Mouse (Mus musculus) B cell, adult 2 months (primary cell): Measurements from ENCODE around the gene Dctpp1.
A peak's percentile ranks its signal among the peaks of the same experiment; 100 is the strongest.

Source experiments
- DNase-seq, 2 experiments: peaks; one replicate each; pipeline ENCODE4 v3.0.0; 2022

Dctpp1 gene

DNA sequence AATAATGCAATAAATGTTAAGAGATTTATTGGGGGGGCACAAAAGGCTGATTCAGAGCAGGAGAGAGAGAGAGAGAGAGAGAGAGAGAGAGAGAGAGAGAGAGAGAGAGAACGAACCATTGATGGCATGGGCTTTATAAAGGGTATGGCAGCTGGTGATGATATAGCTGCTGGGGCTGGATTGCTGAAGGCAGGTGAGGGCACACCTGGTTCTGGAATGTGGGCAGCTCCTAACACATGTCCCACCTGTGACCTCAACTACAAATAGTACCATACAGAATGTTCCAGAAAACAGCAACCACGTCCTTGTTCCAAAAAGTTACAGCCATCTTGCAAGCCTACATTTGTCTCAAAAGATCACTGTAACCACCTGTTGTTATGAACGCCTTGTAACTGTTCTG lies 29.1 kb downstream of the Dctpp1 start:
- no peak for DNase-seq

DNA sequence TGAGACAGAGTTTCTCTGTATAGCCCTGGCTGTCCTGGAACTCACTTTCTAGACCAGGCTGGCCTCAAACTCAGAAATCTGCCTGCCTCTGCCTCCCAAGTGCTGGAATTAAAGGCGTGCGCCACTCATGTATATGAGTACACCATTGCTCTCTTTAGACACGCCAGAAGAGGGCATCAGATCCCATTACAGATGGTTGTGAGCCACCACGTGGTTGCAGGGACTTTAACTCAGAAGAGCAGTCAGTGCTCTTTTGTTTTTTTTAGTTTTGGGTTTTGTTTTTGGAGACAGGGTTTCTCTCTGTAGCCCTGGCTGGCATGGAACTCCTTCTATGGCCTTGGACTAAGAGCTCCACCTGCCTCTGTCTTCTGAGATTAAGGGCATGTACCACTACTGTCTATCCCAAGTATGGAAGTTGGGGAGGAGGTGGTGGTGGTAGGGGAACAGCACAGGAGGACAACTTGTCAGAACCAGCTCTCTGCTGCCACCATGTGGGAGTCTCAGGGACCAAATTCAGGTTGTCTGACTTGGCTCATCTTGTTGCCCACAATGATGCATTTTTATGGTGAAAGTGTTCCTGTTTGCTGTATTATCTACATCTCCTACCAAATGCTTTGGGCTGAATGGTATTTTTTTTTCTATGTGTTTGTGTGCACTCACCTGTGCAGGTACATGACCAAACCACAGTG lies 31.8 kb downstream of the Dctpp1 start:
- DNase-seq: peak; percentile 88 to 90

DNA sequence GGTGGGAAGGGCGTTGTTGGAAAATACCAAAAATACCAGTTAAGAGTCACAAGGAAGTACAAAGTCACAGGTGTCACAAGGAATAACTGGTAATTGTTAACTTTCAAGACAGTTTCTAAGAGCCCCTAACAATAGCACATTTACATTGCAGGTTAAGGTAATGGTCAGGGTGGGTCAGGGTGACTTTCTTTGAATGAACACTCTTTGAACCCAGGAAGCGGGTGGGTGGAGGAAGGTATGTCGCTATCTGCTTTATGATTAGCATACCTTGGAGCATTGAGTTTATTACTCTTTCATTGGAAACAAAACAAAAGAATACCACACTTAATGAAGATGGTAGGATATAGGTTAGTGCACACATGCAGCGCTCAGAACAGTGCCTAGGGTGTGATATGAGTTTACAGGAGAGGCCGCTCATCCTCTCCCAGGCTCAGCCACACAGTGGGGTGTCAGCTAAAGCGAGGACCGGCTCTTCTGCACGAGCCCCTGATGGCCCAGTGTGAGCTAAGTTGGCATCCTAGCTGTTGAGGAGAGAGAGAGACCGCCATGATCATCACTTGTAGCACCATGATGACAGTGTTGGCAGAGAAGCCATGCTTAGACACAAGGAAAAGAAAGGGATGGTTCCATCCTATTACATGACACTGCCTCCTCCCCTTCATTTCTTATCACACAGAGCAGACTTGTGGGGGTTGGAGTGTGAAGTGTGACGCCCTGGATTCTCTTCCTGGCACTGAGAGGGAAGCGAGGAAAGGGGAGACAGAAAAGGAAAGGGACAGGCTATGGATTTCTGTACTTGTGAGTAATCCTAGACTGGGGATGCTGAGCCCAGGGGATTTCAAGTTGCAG lies 35.1 kb downstream of the Dctpp1 start:
- DNase-seq: no peak

DNA sequence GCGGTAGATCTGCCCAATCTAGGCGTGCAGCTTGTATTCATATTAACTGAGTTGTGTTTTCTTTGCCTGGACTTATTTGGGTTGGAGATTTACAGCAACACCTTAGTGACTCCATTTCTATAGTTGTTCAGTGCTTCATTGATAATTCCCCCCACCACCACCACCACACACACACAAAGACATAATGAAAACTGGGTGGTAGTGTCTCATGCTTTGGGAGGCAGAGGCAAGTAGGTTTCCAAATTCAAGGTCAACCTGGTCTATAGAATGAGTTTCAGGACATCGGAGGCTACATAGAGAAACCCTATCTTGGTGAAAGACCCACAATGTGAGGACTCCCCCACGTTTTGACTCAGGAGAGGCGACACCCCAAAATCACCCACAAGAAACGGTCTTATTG lies 35.9 kb downstream of the Dctpp1 start:
- no peak for DNase-seq

DNA sequence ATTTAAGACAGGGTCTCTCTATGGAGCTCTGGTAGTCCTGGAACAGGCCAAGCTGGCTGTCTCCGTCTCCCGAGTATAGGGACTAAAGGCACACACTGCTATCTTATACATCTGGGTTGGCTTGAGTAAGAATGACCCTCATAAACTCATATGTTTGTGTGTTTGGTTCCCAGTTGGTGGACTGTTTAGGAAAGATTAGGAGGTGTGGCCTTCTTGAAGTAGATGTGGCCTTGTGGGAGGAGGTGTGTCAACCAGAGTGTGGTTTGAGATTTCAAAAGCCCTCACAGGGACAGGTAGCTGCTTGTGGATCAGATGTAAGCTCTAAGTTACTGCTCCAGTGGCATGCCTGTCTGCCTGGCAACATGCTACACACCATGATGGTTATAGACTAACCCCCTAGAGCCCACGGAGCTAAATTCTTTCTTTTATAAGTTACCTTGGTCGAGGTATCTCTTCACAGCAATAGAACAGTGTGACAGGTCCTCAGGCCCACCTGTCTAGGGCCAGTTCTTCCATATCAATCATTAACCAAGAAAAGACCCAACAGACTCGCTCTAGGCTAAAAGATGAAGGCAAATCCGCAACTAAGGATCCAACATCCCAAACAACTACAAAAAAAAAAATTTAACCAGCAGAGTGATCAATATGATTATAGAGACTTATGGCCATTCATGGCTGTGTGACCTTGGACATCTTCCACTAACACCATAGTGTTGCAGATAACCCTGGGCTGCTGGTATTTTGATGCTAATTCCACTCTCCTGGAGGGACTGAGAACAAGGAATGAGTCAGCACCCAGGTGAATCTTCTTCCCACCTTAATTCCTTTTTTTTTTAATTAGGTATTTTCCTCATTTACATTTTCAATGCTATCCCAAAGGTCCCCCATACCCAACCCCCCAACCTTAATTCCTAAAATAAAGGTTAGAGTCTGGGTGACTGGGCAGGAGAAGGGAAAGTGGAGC lies 36.7 kb downstream of the Dctpp1 start:
- DNase-seq: no peak

DNA sequence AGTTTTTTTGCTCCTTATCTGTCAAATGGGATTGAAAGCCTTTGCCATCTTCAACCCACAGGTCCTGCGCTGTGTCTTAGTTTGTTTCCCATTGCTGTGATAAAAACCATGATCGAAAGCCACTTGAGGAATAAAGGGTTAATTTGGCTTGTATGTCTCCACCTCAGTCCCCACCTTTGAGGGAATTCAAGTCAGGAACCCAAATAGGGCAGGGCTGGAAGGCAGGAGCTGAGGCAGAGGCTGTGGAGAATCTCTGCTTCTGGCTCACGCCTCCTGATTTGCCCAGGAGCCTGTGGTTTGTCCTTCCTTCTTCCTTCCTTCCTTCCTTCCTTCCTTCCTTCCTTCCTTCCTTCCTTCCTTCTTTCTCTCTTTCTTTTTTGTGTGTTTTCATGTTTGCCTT lies 37.4 kb downstream of the Dctpp1 start:
- no peak for DNase-seq

DNA sequence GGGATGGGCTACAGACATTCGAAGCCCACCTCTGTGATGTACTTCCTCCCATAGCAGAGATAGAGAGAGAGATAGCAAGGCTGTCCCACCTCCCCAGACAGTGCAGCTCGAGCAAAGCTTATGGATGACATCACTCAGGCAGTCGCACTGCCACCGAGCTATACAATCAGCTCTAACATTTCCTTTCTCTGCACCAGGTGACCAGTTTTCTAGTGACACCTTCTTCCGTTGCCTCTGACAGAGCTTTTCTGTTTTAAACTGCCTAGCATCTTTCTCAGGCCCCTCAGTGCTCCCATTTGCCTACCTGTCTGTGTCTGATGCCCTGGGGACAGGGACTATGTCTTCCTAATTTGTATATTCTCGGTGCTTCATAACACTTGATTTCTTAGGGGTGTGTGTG lies 40.1 kb downstream of the Dctpp1 start:
- DNase-seq: peak in 1 of 2 experiments; percentile 28

DNA sequence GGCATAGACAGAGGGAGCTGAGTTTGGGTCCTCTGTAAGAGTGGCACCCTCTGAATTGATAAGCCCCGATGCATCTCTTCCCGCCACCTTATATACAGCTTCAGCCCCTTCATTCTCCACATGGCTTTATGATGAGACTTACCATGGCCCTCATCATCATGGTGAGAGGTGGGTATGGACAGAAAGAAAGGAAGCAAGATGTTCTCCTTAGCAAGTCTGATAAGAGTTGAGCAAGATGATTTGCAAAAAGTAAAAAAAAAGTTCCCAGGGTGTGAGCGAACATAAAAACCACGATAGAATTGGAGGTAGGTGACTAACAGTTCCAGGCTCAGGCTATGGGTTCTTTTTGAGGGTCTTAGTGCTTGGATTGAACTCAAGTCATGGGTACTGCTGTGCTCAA lies 41.8 kb downstream of the Dctpp1 start:
- DNase-seq: no peak

DNA sequence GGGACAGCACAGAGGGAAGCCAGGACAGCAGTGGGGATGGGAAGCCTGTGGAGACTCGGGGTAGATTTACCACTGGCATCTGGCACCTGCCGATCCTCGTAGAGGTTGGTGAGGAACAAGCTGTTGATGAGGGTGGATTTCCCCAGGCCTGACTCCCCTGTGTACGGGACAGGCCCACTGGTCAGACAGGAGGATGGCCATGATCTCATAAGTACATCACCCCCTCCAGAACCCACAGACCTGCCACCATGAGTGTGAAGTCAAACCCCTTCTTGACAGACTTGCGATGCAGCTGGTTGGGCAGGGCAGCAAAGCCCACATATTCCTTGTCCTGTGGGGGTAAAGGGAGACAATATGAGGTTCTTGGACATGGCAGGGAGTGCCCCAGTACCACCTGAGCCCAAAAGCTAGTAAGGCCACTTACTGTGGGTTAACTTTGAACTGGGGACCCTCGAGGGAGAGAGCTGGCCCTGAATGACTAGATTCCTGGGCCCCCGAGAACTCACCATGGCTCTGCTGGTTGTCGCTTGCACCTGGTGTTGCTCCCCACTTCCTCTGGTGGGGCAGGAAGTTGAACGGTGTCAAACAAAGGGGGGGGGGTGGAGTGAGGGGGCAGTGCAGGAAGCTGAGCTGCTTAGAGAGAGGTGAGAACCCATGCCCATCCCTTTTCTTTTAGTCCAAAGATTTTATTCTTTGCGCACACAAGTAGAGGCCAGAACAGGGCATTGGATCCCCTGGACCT lies 42.4 kb downstream of the Dctpp1 start:
- peak; percentile 62 to 70 for DNase-seq

DNA sequence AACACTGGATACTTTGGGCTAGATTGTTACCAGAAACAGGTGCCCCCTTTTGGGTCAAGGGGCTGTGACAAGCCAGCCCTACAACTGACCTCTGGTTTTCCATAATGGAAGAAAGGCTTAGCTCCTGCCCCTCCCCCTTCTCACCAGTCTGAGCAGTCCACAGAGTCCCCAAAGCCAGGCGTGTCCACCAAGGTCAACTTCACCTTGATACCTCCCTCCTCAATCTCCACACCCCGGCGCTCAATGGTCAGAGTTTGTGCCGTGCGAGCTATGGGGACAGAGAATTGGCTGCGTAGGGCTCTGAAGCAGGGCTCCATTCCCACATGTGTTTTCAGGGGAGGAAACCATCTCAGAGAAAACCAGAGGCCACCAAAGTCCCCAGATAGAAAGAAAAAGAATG lies 43.0 kb downstream of the Dctpp1 start:
- DNase-seq: no peak

DNA sequence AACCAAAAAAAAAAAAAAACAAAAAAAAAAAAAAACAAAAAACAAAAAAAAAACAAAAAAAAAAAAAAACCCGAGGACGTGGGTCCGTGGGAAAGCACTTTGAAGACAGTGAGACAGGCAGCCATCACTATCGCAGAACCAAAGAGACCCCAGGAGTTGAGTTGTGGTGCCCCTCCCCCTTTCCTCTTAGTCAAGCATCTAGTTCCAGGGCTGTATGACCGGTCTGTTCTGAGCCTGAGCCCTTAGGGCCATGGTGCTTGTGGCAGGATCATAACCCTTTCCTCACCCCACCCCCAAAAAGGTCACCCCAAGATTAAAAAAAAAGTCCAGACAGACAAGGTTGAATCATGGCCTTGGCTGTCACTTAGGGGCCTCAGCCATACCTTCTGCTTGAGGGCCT lies 44.2 kb downstream of the Dctpp1 start:
- no peak for DNase-seq

DNA sequence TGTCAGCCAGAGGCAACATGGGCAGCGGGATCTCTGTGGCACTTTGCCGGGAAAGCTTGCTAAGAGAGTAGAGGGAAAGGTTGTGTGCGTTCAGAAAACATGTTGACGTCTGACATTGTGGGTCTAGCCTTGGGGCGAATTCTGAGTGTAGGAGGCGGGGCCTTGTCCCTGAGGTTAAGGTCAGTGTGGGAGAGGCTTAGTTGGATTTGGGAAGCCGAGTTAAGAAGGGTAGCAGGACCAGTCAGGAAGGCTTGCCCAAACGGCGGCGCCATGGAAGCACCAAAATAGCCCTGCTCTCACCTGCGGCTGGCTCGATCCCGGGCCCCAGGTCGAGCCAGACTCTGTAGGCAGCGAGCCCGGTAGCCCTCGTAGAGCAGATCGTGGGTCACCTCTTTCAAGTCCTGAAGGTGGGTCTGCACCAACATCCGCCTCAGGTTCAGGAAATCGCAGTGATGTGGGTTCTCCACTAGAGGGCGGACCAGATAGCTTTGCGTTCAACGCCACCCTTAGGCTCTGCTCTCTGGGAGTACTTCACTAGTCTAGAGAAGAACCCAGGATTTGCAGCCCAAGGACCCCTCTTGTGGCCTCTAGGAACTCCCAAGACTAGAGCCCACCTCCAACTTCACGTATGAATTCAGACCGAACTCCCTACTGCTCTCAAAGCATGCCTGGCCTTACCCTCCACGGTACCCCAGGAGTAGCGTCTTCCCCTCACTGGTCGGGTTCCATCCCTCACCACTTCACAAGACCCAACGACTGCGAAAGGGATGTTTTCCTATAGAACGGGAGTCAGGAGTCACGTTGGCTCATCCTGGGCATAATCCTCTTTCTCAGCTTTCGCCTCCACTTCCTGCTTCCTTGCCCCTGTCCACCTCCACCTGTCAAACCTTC lies 45.3 kb downstream of the Dctpp1 start:
- DNase-seq: peak; percentile 73 to 77

DNA sequence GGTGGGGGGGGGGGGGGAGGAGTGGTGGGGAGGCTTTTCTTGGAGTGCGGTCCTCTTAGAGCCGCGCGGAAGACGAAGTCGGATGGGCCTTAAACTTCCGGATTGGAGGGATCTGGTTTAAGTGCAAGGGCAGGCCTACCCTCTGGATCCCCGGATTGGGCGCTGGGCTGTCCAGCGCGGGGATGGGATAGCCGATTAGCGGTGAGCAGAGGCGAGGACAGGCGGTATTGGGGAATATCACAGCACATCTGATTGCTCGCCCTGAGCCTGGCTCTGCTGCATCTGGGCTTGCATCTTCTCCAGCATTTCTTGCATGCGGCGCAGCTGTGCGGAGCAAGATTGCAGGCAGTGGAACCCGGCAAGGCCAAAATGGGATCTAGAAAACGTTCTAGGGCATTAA lies 46.0 kb downstream of the Dctpp1 start:
- DNase-seq: no peak

DNA sequence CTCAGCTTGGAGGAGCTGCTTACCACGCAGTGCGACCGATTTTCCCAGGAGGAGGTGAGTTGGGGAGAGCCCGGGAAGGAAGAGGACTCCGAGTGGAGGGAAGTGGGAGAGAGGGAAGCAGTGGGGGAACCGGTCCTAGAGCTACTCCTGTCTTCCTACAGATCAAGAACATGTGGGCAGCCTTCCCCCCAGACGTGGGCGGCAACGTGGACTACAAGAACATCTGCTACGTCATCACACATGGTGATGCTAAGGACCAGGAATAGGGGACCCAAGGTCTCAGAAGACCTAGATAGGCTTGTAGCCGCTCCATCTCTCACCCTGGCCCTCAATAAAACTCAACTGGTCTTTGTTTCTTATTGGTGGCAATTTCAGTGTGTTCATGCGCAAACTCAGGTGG lies 46.6 kb downstream of the Dctpp1 start:
- no peak for DNase-seq

DNA sequence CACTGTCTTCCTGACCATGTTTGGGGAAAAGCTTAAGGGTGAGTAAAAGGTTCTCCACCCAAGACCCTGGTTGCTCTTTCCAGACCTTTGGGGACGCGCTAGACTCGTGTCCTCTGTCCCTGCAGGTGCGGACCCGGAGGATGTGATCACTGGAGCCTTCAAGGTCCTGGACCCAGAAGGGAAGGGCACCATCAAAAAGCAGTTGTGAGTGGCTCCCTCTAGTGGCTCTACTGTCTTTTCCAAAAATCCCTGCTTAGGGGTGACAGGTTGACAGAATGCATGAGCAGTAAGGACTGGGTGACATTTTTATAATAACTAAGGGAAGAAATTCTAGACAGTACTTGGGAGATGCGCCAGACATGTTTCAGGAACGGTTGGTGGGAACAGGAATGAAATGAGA lies 47.0 kb downstream of the Dctpp1 start:
- DNase-seq: peak; percentile 56 to 57

DNA sequence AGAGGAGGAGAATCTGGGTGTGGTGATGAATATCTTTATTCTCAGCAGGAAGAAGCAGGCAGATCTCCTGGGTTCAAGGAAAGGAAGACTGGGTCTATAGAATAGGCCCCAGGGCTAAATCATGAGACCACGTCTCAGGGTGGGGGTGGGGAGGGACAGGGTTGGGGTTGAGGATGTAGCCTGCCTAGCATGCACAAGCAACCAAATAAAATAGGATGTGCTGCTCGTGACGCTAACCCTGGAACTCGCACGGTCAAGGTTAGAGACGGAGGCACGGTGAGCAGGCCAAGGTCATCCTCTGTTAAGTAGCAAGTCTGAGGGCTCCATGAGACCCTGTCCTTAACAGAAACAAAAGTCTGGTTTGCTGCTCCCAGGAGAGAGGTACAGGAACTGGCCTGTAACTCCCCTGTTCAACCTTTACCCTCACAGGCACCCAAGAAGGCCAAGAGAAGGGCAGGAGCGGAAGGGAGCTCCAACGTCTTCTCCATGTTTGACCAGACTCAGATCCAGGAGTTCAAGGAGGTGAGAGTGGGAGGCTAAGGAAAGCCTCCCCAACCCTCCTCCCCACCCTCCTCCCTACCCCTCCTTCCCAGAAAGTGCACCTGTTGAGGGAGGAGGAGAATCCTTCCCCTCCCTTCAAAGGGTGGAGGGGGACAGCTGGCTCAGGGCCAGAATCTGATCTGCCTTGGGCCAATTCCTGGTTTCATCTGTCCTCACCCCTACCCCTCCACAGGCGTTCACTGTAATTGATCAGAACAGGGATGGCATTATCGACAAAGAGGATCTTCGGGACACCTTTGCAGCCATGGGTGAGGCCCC lies 47.9 kb downstream of the Dctpp1 start:
- no peak for DNase-seq

DNA sequence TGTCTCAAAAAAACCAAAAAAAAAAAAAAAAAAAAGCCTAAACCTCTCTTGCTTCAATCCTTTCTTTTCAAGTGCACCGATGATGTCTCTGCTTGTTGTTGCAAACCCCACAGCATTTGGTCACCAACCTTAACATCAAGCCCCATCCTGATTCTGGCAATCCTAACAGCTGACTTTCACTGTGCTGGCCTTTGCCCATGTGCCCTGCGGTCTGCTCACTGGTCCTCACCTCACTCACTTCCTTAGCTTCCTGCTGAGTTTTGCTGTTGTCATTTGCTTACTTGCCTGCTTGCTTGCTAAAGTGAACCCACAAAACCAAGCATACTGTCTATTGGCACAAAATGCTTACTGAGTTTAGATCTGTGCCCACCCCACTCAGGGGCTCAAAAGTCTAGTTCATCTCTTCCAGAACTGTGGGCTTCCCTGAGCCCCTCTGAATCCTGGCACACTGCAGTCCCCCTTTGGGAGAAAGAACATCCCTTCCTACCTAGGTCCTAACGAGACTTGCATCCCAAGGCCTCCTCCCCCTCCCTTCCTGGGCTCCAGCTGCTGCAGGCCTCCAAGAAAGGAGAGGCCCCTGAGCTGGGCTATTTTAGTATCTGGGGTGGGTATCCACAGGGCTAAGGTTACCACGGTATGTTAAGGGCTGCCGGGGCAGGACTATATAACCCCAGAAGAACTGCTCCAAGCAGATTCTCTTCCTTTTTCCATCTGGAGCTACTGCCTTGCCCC lies 49.3 kb downstream of the Dctpp1 start:
- peak in 1 of 2 experiments; percentile 22 for DNase-seq

DNA sequence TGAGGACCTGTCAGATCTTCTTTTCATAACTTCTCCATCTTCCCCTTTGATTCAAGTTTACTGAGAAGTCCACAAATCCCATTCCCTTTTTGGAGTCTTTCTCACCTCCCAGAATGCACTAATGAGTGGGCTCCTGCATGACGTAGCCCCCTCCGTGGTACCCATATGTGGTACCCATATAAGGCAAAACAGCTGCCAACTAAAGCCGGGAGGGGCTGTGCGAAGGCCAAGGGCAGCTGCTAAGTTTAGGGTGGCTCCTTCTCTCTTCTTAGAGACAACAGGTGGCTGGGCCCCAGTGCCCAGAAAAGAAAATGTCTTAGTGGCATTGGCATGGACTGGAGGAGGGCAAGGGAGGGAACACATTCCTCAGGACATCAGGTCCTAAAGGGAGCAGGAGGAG lies 50.2 kb downstream of the Dctpp1 start:
- no peak for DNase-seq

DNA sequence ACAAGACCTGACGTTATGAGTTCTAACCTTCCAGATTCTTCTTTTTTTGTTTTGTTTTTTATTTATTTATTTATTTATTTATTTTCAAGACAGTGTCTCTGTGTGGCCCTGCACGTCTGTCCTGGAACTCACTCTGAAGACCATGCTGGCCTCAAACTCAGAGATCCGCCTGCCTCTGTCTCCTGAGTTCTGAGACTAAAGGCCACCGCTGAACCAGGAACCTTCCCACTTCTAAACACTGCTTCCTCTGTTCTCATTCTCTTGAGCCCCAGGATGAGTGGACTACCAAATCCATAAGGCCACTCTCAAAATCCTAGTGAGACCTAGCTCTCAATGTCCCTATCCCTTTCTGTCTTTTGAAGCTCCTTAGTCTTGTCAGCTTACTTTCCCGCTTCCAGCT lies 50.7 kb downstream of the Dctpp1 start:
- no peak for DNase-seq
